Mouse (Mus musculus) hindbrain, embryonic 13.5 days (tissue): Measurements from ENCODE around the gene Kcnj11. TPM values are rescaled to one million over a fixed set of nuclear protein-coding genes. Genes with fewer than 3 reads are reported as not detected.

Experiments
- polyA plus RNA-seq: library from polyadenylated mRNA; unstranded; fragments of >200 nt; fragmentation: Nextera tagmentation; extraction: Ambion mirVana; gene quantifications from 2 replicates; pipeline ENCODE4 v1.2.1, GENCODE M21; 2015

Kcnj11 gene
- polyA plus RNA-seq, 1 experiment from 2014 or later: 0.88 TPM

Other genes starting within 250 kb of the Kcnj11 start
- 40.6 and 45.7 TPM in 2 replicates for gene Kdelr1, start 228.0 kb downstream of the Kcnj11 start, polyA plus RNA-seq
- 1.5 and 1.6 TPM in 2 replicates for gene Grin2d, start 222.4 kb downstream of the Kcnj11 start, polyA plus RNA-seq
- gene Syngr4, start 204.1 kb downstream of the Kcnj11 start, polyA plus RNA-seq: 0.17 and 0.36 TPM in 2 replicates
- 6.2 and 6.6 TPM in 2 replicates for gene Tmem143, start 203.8 kb downstream of the Kcnj11 start, polyA plus RNA-seq
- 33.7 and 45.9 TPM in 2 replicates for gene Emp3, start 179.4 kb downstream of the Kcnj11 start, polyA plus RNA-seq
- gene Ccdc114, start 176.7 kb downstream of the Kcnj11 start, polyA plus RNA-seq: 4.9 and 7.6 TPM in 2 replicates
- 0.23 and 0.40 TPM in 2 replicates for gene Abcc6, start 70.5 kb downstream of the Kcnj11 start, polyA plus RNA-seq
- 37.2 and 37.7 TPM in 2 replicates for gene Nomo1, start 67.1 kb downstream of the Kcnj11 start, polyA plus RNA-seq
- gene Abcc8, start 79.3 kb upstream of the Kcnj11 start, polyA plus RNA-seq: 6.2 and 7.1 TPM in 2 replicates
- 1.7 and 2.4 TPM in 2 replicates for gene Ush1c, start 137.7 kb upstream of the Kcnj11 start, polyA plus RNA-seq
- gene Otog, start 140.2 kb upstream of the Kcnj11 start, polyA plus RNA-seq: 0.19 and 0.34 TPM in 2 replicates